Mouse (Mus musculus) hindbrain, embryonic 11.5 days (tissue): ENCODE measurements around the gene Olfr774. TPM values are rescaled to one million over a fixed set of nuclear protein-coding genes. Genes with fewer than 3 reads are reported as not detected.
"Not testable (repeated sequence)": the region's sequence is repeated elsewhere in the genome, so short reads cannot be mapped to it uniquely, and the experiment has no call there.

Experiments used
- ATAC-seq: fragments of 200-750 bp; cut with Nextera tagmentation; 2 replicates; pipeline ENCODE4 v1.8.0; 2017; ENCODE audit warnings: mild to moderate bottlenecking, moderate TSS enrichment, moderate library complexity; ENCODE audit not compliant: low FRiP score
- DNase-seq: peaks from one replicate; pipeline ENCODE4 v3.0.0-alpha.2; 2015; ENCODE audit warnings: low spot score
- H3K27ac ChIP-seq: fragments of 300-500 bp; sonication (generic); 2 replicates; pipeline ENCODE4 v1.5.1; 2014; ENCODE audit warnings: mild to moderate bottlenecking, low read depth, low read length
- H3K27me3 ChIP-seq: fragments of 300-500 bp; sonication (generic); 2 replicates; pipeline ENCODE4 v1.6.1; 2014; ENCODE audit warnings: mild to moderate bottlenecking, low read length, moderate library complexity, mixed read lengths; ENCODE audit not compliant: control insufficient read depth, insufficient read depth
- H3K36me3 ChIP-seq: fragments of 300-500 bp; sonication (generic); 2 replicates; pipeline ENCODE4 v1.6.1; 2014; ENCODE audit warnings: mild to moderate bottlenecking, low read length, moderate library complexity, mixed read lengths; ENCODE audit not compliant: control insufficient read depth, insufficient read depth
- H3K4me1 ChIP-seq: fragments of 300-500 bp; sonication (generic); replicated peaks from 2 replicates; pipeline ENCODE4 v1.6.1; 2014; ENCODE audit warnings: low read length, mixed read lengths; ENCODE audit not compliant: control insufficient read depth, insufficient read depth
- H3K4me2 ChIP-seq: fragments of 300-500 bp; sonication (generic); replicated peaks from 2 replicates; pipeline ENCODE4 v1.6.1; 2014; ENCODE audit warnings: mild to moderate bottlenecking, low read depth, low read length
- H3K4me3 ChIP-seq: fragments of 300-500 bp; sonication (generic); 2 replicates; pipeline ENCODE4 v1.5.1; 2014; ENCODE audit warnings: low read depth, low read length
- H3K9ac ChIP-seq: fragments of 300-500 bp; sonication (generic); 2 replicates; pipeline ENCODE4 v1.6.1; 2014; ENCODE audit warnings: low read depth, low read length
- H3K9me3 ChIP-seq: fragments of 300-500 bp; sonication (generic); 2 replicates; pipeline ENCODE4 v1.6.1; 2016; ENCODE audit warnings: low read length; ENCODE audit not compliant: control insufficient read depth
- WGBS: fragments of 180-500 bp; shearing (Covaris S2); extraction: QIAGEN DNeasy Blood & Tissue Kit; methylation state at CpG from one replicate; pipeline ENCODE4 v1.1.7; 2014; 5-methylcytosine and 5-hydroxymethylcytosine counted together
- polyA plus RNA-seq: library from polyadenylated mRNA; unstranded; fragments of >200 nt; fragmentation: Nextera tagmentation; extraction: Ambion mirVana; gene quantifications from 2 replicates; pipeline ENCODE4 v1.2.1, GENCODE M21; 2014

Gene Olfr774
- not detected in 2 replicates for polyA plus RNA-seq

DNA sequence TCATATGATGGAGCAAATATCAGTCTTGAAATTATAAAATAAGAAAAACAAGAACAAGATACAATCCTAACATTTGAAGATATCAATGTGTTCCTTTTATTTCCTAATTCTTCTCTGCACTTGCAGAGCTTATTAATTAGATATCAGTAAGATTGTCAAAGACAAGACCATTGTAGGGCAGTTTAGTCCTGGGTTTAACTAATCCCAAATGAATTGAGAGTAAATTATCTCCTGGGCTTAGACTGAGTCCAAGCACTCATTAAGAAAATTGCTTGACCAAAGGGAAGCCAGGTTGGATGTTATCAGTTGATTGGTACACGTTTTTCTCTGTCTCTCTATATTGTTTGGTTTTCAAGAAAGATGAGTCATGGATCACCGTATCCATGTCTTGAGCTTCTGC, at the start of gene Olfr774:
Gene Olfr774, plus strand, starts transcription at position 301 of the 400 bp plus-strand sequence.
- Histone ChIP-seq H3K9ac (no peak within 1 kb of the TSS), H3K9me3 (no peaks in the 10 kb centered on the region), H3K27ac (no peak within 1 kb of the TSS), H3K4me2 (no peak within 1 kb of the TSS), H3K4me3 (no peak within 1 kb of the TSS), H3K36me3 (no peaks in the 10 kb centered on the region), H3K27me3 (no peaks in the 10 kb centered on the region), H3K4me1 (no peaks in the 10 kb centered on the region)
- 72% methylated on average over 2 of the region's 2 CpGs for WGBS
- ATAC-seq (no peak), DNase-seq (no peak)

GRCm38 (mm10) chr10:129187319-129187718, 48.7 kb upstream of the Olfr774 start, which contains the start of gene Olfr773:
Gene Olfr773 (minus strand): TSS chr10:129187419.
- H3K36me3 ChIP-seq, H3K9me3 ChIP-seq, H3K4me2 ChIP-seq, H3K4me3 ChIP-seq, H3K27me3 ChIP-seq, DNase-seq, H3K9ac ChIP-seq, ATAC-seq, H3K27ac ChIP-seq, H3K4me1 ChIP-seq: not testable (repeated sequence)

GRCm38 (mm10) chr10:129230737-129231136, 5.3 kb upstream of the Olfr774 start:
- Histone ChIP-seq H3K9me3 (no peaks in the 10 kb centered on the region), H3K4me2 (no peak overlapping the region), H3K36me3 (no peaks in the 10 kb centered on the region), H3K4me1 (no peaks in the 10 kb centered on the region), H3K27me3 (no peaks in the 10 kb centered on the region), H3K27ac (no peak overlapping the region), H3K4me3 (no peak overlapping the region), H3K9ac (no peak overlapping the region)
- DNase-seq = no peak
- ATAC-seq = no peak
- 73% methylated on average over 1 of the region's 1 CpGs for WGBS

- ATAC-seq = no peak
Observed at GRCm38 (mm10) chr10:129248112-129248511, 12.1 kb downstream of the Olfr774 start, which contains the start of gene Olfr775. Gene Olfr775 (plus strand): TSS chr10:129248412.

GRCm38 (mm10) chr10:129258827-129259226, 22.8 kb downstream of the Olfr774 start, which contains the start of gene Olfr776:
Gene Olfr776 (plus strand): TSS chr10:129259127.
- DNase-seq = no peak
- ATAC-seq = no peak
- H3K4me2 ChIP-seq = no peak within 1 kb of the TSS

More at GRCm38 (mm10) chr10:129248112-129248511, 12.1 kb downstream of the Olfr774 start, which contains the start of gene Olfr775:
- Histone ChIP-seq H3K9me3 (no peaks in the 10 kb centered on the region), H3K36me3 (no peaks in the 10 kb centered on the region), H3K27ac (no peak within 1 kb of the TSS), H3K4me3 (no peak within 1 kb of the TSS), H3K4me2 (no peak within 1 kb of the TSS), H3K4me1 (no peaks in the 10 kb centered on the region), H3K27me3 (no peaks in the 10 kb centered on the region), H3K9ac (no peak within 1 kb of the TSS)
- WGBS = 80% methylated on average over 3 of the region's 3 CpGs
- no peak for DNase-seq

DNA sequence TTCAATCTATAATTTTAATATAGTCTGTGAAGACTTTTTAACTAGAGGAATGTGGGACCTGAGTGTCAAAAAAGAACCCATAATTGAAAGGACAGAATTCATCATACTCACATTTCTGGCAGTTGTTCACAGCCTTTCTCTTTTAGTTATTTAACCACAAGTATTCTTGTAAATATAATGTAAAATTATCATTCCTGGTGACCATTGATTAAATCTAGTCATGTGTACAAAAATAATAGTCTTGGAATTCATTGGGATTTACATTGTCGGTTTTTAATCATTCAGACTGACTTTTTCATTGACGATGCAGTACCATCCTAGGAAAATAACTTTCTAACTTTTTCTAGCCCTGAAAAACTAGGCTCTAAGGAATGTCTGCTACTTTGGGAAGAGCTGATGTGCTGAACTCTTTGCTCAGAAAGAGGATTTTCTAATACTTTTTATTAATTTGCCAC, 35.1 kb downstream of the Olfr774 start, which contains the start of gene Olfr777:
Gene Olfr777, minus strand, starts transcription at position 405 of the 455 bp plus-strand sequence.
- ATAC-seq = no peak
- Histone ChIP-seq H3K4me2 (no peak within 1 kb of the TSS), H3K9ac (no peak within 1 kb of the TSS), H3K9me3 (no peaks in the 10 kb centered on the region), H3K27ac (no peak within 1 kb of the TSS), H3K4me3 (no peak within 1 kb of the TSS), H3K4me1 (no peaks in the 10 kb centered on the region), H3K36me3 (no peaks in the 10 kb centered on the region), H3K27me3 (no peaks in the 10 kb centered on the region)
- 87% methylated on average over 2 of the region's 2 CpGs for WGBS
- DNase-seq = no peak

More at GRCm38 (mm10) chr10:129258827-129259226, 22.8 kb downstream of the Olfr774 start, which contains the start of gene Olfr776:
- H3K4me3 ChIP-seq = no peak within 1 kb of the TSS
- H3K4me1 ChIP-seq = no peaks in the 10 kb centered on the region
- no peaks in the 10 kb centered on the region for H3K9me3 ChIP-seq
- no peaks in the 10 kb centered on the region for H3K36me3 ChIP-seq
- H3K27ac ChIP-seq = no peak within 1 kb of the TSS
- H3K27me3 ChIP-seq = no peaks in the 10 kb centered on the region
- no peak within 1 kb of the TSS for H3K9ac ChIP-seq

Other genes starting within 250 kb of the Olfr774 start
- gene Olfr9, start 246.8 kb upstream of the Olfr774 start, polyA plus RNA-seq = not detected in 2 replicates
- not detected in 2 replicates for gene Olfr763, start 225.4 kb upstream of the Olfr774 start, polyA plus RNA-seq
- gene Olfr764-ps1, start 196.3 kb upstream of the Olfr774 start, polyA plus RNA-seq = not detected in 2 replicates
- not detected in 2 replicates for gene Olfr765, start 186.2 kb upstream of the Olfr774 start, polyA plus RNA-seq
- not detected in 2 replicates for gene Olfr766-ps1, start 167.2 kb upstream of the Olfr774 start, polyA plus RNA-seq
- gene Olfr767, start 153.3 kb upstream of the Olfr774 start, polyA plus RNA-seq = not detected in 2 replicates
- gene Olfr768, start 136.8 kb upstream of the Olfr774 start, polyA plus RNA-seq = not detected in 2 replicates
- gene Olfr769, start 118.3 kb upstream of the Olfr774 start, polyA plus RNA-seq = not detected in 2 replicates
- gene Olfr770, start 97.2 kb upstream of the Olfr774 start, polyA plus RNA-seq = not detected in 2 replicates
- not detected in 2 replicates for gene Olfr771, start 71.5 kb upstream of the Olfr774 start, polyA plus RNA-seq
- not detected in 2 replicates for gene Olfr772, start 58.3 kb upstream of the Olfr774 start, polyA plus RNA-seq
- gene Olfr773, start 48.8 kb upstream of the Olfr774 start, polyA plus RNA-seq = not detected in 2 replicates
- gene Olfr775, start 12.2 kb downstream of the Olfr774 start, polyA plus RNA-seq = not detected in 2 replicates
- gene Olfr776, start 22.9 kb downstream of the Olfr774 start, polyA plus RNA-seq = not detected in 2 replicates
- not detected in 2 replicates for gene Olfr777, start 35.3 kb downstream of the Olfr774 start, polyA plus RNA-seq
- gene Olfr780, start 81.9 kb downstream of the Olfr774 start, polyA plus RNA-seq = not detected in 2 replicates
- gene Olfr781, start 92.7 kb downstream of the Olfr774 start, polyA plus RNA-seq = not detected in 2 replicates
- gene Olfr782, start 112.6 kb downstream of the Olfr774 start, polyA plus RNA-seq = not detected in 2 replicates
- gene Olfr784, start 147.9 kb downstream of the Olfr774 start, polyA plus RNA-seq = 0.04 TPM in 1 of 2 replicates, not detected in the other
- not detected in 2 replicates for gene Olfr785, start 169.2 kb downstream of the Olfr774 start, polyA plus RNA-seq
- gene Olfr786, start 191.1 kb downstream of the Olfr774 start, polyA plus RNA-seq = not detected in 2 replicates
- gene Olfr787, start 225.7 kb downstream of the Olfr774 start, polyA plus RNA-seq = not detected in 2 replicates
- not detected in 2 replicates for gene Olfr788, start 234.8 kb downstream of the Olfr774 start, polyA plus RNA-seq
- not detected in 2 replicates for gene Olfr789, start 248.5 kb downstream of the Olfr774 start, polyA plus RNA-seq